Mouse (Mus musculus) midbrain, embryonic 10.5 days (tissue): ENCODE data around the gene Olfr1392. TPM values are rescaled to one million over a fixed set of nuclear protein-coding genes. Genes with fewer than 3 reads are reported as not detected.

Source experiments
- polyA plus RNA-seq: library from polyadenylated mRNA; unstranded; fragments of >200 nt; fragmentation: Nextera tagmentation; extraction: Ambion mirVana; gene quantifications from 2 replicates; pipeline ENCODE4 v1.2.1, GENCODE M21; 2016

The Olfr1392 gene
- polyA plus RNA-seq, 1 experiment from 2014 or later, result 0.07 TPM

Other genes starting within 250 kb of the Olfr1392 start
- gene 9930111J21Rik2, start 234.0 kb upstream of the Olfr1392 start, polyA plus RNA-seq, result 0.17 and 0.21 TPM in 2 replicates
- not detected in 2 replicates for gene Tgtp2, start 221.1 kb upstream of the Olfr1392 start, polyA plus RNA-seq
- 0.14 and 0.25 TPM in 2 replicates for gene Ifi47, start 208.7 kb upstream of the Olfr1392 start, polyA plus RNA-seq
- gene Olfr1396, start 170.4 kb upstream of the Olfr1392 start, polyA plus RNA-seq, result not detected in 2 replicates
- not detected in 2 replicates for gene Olfr1395, start 143.0 kb upstream of the Olfr1392 start, polyA plus RNA-seq
- gene Olfr1394, start 130.9 kb upstream of the Olfr1392 start, polyA plus RNA-seq, result not detected in 2 replicates
- 0.11 TPM in 1 of 2 replicates, not detected in the other for gene Btnl9, start 98.1 kb upstream of the Olfr1392 start, polyA plus RNA-seq
- gene Zfp62, start 82.0 kb upstream of the Olfr1392 start, polyA plus RNA-seq, result 42.3 and 51.5 TPM in 2 replicates
- gene Mgat1, start 41.1 kb upstream of the Olfr1392 start, polyA plus RNA-seq, result 41.2 and 42.2 TPM in 2 replicates
- 0.04 TPM in 1 of 2 replicates, not detected in the other for gene Olfr1393, start 7.0 kb upstream of the Olfr1392 start, polyA plus RNA-seq
- not detected in 2 replicates for gene Olfr10, start 19.5 kb downstream of the Olfr1392 start, polyA plus RNA-seq
- not detected in 2 replicates for gene Olfr1391, start 37.5 kb downstream of the Olfr1392 start, polyA plus RNA-seq
- not detected in 2 replicates for gene Olfr1390, start 49.9 kb downstream of the Olfr1392 start, polyA plus RNA-seq
- gene Olfr1389, start 137.8 kb downstream of the Olfr1392 start, polyA plus RNA-seq, result not detected in 2 replicates
- 0.09 TPM in 2 replicates for gene Olfr1388, start 151.3 kb downstream of the Olfr1392 start, polyA plus RNA-seq
- not detected in 2 replicates for gene Olfr1387, start 170.1 kb downstream of the Olfr1392 start, polyA plus RNA-seq
- not detected in 2 replicates for gene Olfr1386, start 179.8 kb downstream of the Olfr1392 start, polyA plus RNA-seq
- not detected in 2 replicates for gene Olfr1385, start 203.8 kb downstream of the Olfr1392 start, polyA plus RNA-seq
- gene Olfr1384, start 221.4 kb downstream of the Olfr1392 start, polyA plus RNA-seq, result not detected in 2 replicates
- not detected in 2 replicates for gene Olfr1383, start 234.4 kb downstream of the Olfr1392 start, polyA plus RNA-seq
- gene Olfr1382, start 243.0 kb downstream of the Olfr1392 start, polyA plus RNA-seq, result not detected in 2 replicates